Mouse (Mus musculus) erythroblast, embryonic 14.5 days (primary cell): ENCODE measurements around the gene Cx3cl1. TPM values are rescaled to one million over a fixed set of nuclear protein-coding genes. Genes with fewer than 3 reads are reported as not detected.

Experiments
- H3K27me3 ChIP-seq: 2 replicates; pipeline ENCODE4 v1.6.1; 2012; ENCODE audit warnings: inconsistent platforms; ENCODE audit not compliant: control insufficient read depth
- H3K36me3 ChIP-seq: 2 replicates; pipeline ENCODE4 v1.6.1; 2012; ENCODE audit warnings: mild to moderate bottlenecking, inconsistent platforms; ENCODE audit not compliant: control insufficient read depth
- H3K4me1 ChIP-seq: 2 replicates; pipeline ENCODE4 v1.6.1; 2012; ENCODE audit warnings: inconsistent platforms; ENCODE audit not compliant: control insufficient read depth
- H3K4me3 ChIP-seq: replicated peaks from 2 replicates; pipeline ENCODE3; 2012; ENCODE audit warnings: moderate library complexity, mild to moderate bottlenecking, inconsistent platforms
- H3K9me3 ChIP-seq: 2 replicates; pipeline ENCODE4 v1.6.1; 2012; ENCODE audit warnings: low read length, inconsistent platforms, mixed read lengths; ENCODE audit not compliant: control insufficient read depth
- GATA1 ChIP-seq: IDR thresholded peaks from 2 replicates; pipeline ENCODE4 v1.6.1; 2012; ENCODE audit warnings: low read length, inconsistent platforms, mixed read lengths
- TAL1 ChIP-seq: IDR thresholded peaks from 3 replicates; pipeline ENCODE4 v1.6.1; 2012; ENCODE audit warnings: low read length, inconsistent platforms, mixed read lengths
- polyA plus RNA-seq: library from polyadenylated mRNA; stranded (reverse); fragments of >175 nt; gene quantifications from 2 replicates; pipeline ENCODE4 v1.2.3, GENCODE M21; 2012

Cx3cl1 gene
- polyA plus RNA-seq, 1 experiment: 0.01 TPM

- Histone ChIP-seq H3K27me3 (peaks cover 67% of the 10 kb centered on the region), H3K36me3 (no peaks in the 10 kb centered on the region), H3K9me3 (no peaks in the 10 kb centered on the region), H3K4me1 (peaks cover 87% of the 10 kb centered on the region), H3K4me3 (no peak overlapping the region)
- TF ChIP-seq GATA1 (no peak), TAL1 (no peak)
Measured at GRCm38 (mm10) chr8:94789256-94789955, 17.6 kb downstream of the Cx3cl1 start.

- Histone ChIP-seq H3K27me3 (peaks cover 48% of the 10 kb centered on the region), H3K9me3 (no peaks in the 10 kb centered on the region), H3K4me3 (no peak overlapping the region), H3K36me3 (no peaks in the 10 kb centered on the region), H3K4me1 (peaks cover 48% of the 10 kb centered on the region)
- TF ChIP-seq GATA1: no peak
- no peak for TF ChIP-seq TAL1
Measured at GRCm38 (mm10) chr8:94794368-94794767, 22.6 kb downstream of the Cx3cl1 start.

- TF ChIP-seq TAL1 (no peak), GATA1 (no peak)
- Histone ChIP-seq H3K27me3 (peaks cover 44% of the 10 kb centered on the region), H3K4me3 (no peak overlapping the region), H3K36me3 (no peaks in the 10 kb centered on the region), H3K4me1 (peaks cover 44% of the 10 kb centered on the region), H3K9me3 (no peaks in the 10 kb centered on the region)
Measured at GRCm38 (mm10) chr8:94794782-94795181, 23.0 kb downstream of the Cx3cl1 start.

- Histone ChIP-seq H3K9me3 (no peaks in the 10 kb centered on the region), H3K4me1 (peaks cover 39% of the 10 kb centered on the region), H3K4me3 (peak overlapping the region; percentile 59), H3K36me3 (no peaks in the 10 kb centered on the region), H3K27me3 (peaks cover 41% of the 10 kb centered on the region)
- TF ChIP-seq GATA1 (0 out of 2 replicates have a peak, but pooled peaks have one; percentile 49), TAL1 (peak; percentile 50)
Measured at GRCm38 (mm10) chr8:94800278-94800968, 28.6 kb downstream of the Cx3cl1 start.

GRCm38 (mm10) chr8:94801293-94802095 is 29.7 kb downstream of the Cx3cl1 start:
- peaks cover 45% of the 10 kb centered on the region for H3K4me1 ChIP-seq
- H3K27me3 ChIP-seq: peaks cover 50% of the 10 kb centered on the region
- TF ChIP-seq GATA1: no peak
- TF ChIP-seq TAL1: no peak
- no peaks in the 10 kb centered on the region for H3K36me3 ChIP-seq
- H3K4me3 ChIP-seq: peak overlapping the region; percentile 59
- no peaks in the 10 kb centered on the region for H3K9me3 ChIP-seq

GRCm38 (mm10) chr8:94802375-94802774 is 30.6 kb downstream of the Cx3cl1 start:
- Histone ChIP-seq H3K4me1 (peaks cover 45% of the 10 kb centered on the region), H3K9me3 (no peaks in the 10 kb centered on the region), H3K36me3 (no peaks in the 10 kb centered on the region), H3K27me3 (peaks cover 57% of the 10 kb centered on the region), H3K4me3 (peak overlapping the region; percentile 59)
- TF ChIP-seq TAL1: no peak
- TF ChIP-seq GATA1: no peak

GRCm38 (mm10) chr8:94803551-94803950 is 31.7 kb downstream of the Cx3cl1 start:
- H3K4me1 ChIP-seq: peaks cover 57% of the 10 kb centered on the region
- no peaks in the 10 kb centered on the region for H3K36me3 ChIP-seq
- H3K27me3 ChIP-seq: peaks cover 67% of the 10 kb centered on the region
- no peaks in the 10 kb centered on the region for H3K9me3 ChIP-seq
- no peak overlapping the region for H3K4me3 ChIP-seq
- TF ChIP-seq GATA1 (no peak), TAL1 (no peak)

GRCm38 (mm10) chr8:94804546-94805340 is 32.9 kb downstream of the Cx3cl1 start:
- no peaks in the 10 kb centered on the region for H3K9me3 ChIP-seq
- H3K4me3 ChIP-seq: no peak overlapping the region
- peaks cover 65% of the 10 kb centered on the region for H3K4me1 ChIP-seq
- peaks cover 68% of the 10 kb centered on the region for H3K27me3 ChIP-seq
- no peaks in the 10 kb centered on the region for H3K36me3 ChIP-seq
- TF ChIP-seq TAL1 (no peak), GATA1 (no peak)
